In the genomic region with DNA sequence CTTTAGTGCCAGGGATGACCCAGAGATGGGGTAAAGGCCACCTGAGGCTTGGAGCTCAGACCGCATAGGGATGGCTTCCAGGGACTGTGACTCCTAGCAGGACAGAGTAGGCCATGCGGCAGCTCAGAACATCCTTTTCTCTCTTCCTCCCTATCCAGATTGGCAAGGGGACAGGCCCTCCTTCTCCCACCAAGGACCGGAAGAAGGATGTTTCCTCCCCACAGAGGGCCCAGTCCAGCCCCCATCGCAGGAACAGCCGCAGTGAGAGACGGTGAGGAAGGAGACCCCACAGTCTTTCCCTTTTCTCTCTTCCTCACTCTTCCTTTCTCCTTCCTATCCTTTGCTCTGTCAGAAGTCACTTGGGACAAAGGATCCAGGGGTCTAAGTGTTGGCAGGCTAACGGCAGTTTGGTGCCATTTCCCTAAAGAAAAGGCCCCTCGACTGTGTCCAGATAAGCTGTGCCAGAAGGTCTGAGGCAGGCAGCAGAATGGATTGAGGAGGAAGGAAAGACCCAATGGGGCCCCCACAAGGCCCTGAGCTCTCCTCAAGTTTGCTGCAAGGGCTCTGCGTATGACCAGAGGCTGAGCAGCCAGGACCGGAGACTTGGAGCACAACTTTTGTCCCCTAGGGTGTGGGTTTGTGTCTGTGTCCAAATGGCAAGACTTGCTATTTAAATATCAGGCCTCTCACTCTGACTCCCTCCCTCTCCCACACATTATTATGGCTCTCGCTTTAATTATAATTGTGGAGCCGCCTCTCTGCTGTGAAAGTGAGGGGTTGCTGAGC, we compare ENCODE assay signal across 18 mouse cellular contexts. TPM values are rescaled to one million over a fixed set of nuclear protein-coding genes. Genes with fewer than 3 reads are reported as not detected.
DNase-seq lines count a peak whose midpoint lies in the region; ATAC-seq lines count a peak whose summit lies in the region.
"Had no signal": no experiment of that assay in that cellular context is flagged by ENCODE, and none has a peak within 500 bp of the region (broad histone marks: within the 10 kb centered on the region; RNA-seq: fewer than 3 reads in every experiment).

No protein-coding gene starts in this region.

- peaks cover 34% of the 10 kb centered on the region for H3K4me1 ChIP-seq in lung, embryonic 15.5 days
- H3K4me1 ChIP-seq in heart, embryonic 12.5 days (replicated peaks) = peaks cover 79% of the 10 kb centered on the region
- H3K4me1 ChIP-seq in liver, embryonic 12.5 days = peaks cover 48% of the 10 kb centered on the region

- H3K4me2 ChIP-seq in lung, embryonic 15.5 days = no peak overlapping the region
- H3K4me2 ChIP-seq in heart, embryonic 12.5 days = no peak overlapping the region
- no peak overlapping the region for H3K4me2 ChIP-seq in liver, embryonic 12.5 days
- H3K4me2 ChIP-seq: stomach, embryonic 15.5 days had no signal

- H3K36me3 ChIP-seq in lung, embryonic 15.5 days = peaks cover 4% of the 10 kb centered on the region; the same call in 1 of the 2 replicates
- H3K36me3 ChIP-seq in heart, embryonic 12.5 days = peaks cover 39% of the 10 kb centered on the region
- H3K36me3 ChIP-seq in liver, embryonic 12.5 days = no peaks in the 10 kb centered on the region
- H3K36me3 ChIP-seq: stomach, embryonic 15.5 days had no signal

- peak overlapping the region; percentile 19; the same call in 1 of the 2 replicates for H3K27ac ChIP-seq in lung, embryonic 15.5 days
- H3K27ac ChIP-seq in heart, embryonic 12.5 days (ENCODE audit: poor library complexity, severe bottlenecking) = peak overlapping the region; percentile 29; the same call in 1 of the 2 replicates
- peak overlapping the region; percentile 33 for H3K27ac ChIP-seq in liver, embryonic 12.5 days
- H3K27ac ChIP-seq: liver, embryonic 14.5 days; stomach, embryonic 15.5 days had no signal

- no peak overlapping the region for H3K9ac ChIP-seq in lung, embryonic 15.5 days
- no peak overlapping the region for H3K9ac ChIP-seq in heart, embryonic 12.5 days
- no peak overlapping the region for H3K9ac ChIP-seq in liver, embryonic 12.5 days
- H3K9ac ChIP-seq: liver, embryonic 14.5 days; stomach, embryonic 15.5 days had no signal

- no peaks in the 10 kb centered on the region for H3K9me3 ChIP-seq in lung, embryonic 15.5 days
- no peaks in the 10 kb centered on the region for H3K9me3 ChIP-seq in heart, embryonic 12.5 days (replicated peaks)
- no peaks in the 10 kb centered on the region for H3K9me3 ChIP-seq in liver, embryonic 12.5 days (replicated peaks)
- H3K9me3 ChIP-seq: stomach, embryonic 15.5 days had no signal

- H3K4me3 ChIP-seq in lung, embryonic 15.5 days = no peak overlapping the region
- no peak overlapping the region for H3K4me3 ChIP-seq in heart, embryonic 12.5 days
- no peak overlapping the region for H3K4me3 ChIP-seq in liver, embryonic 12.5 days
- H3K4me3 ChIP-seq: stomach, embryonic 15.5 days had no signal

- no peak for ATAC-seq in lung, embryonic 15.5 days (ENCODE audit: borderline replicate concordance, extremely low read depth, low FRiP score, low TSS enrichment)
- ATAC-seq in heart, embryonic 12.5 days (ENCODE audit: insufficient number of reproducible peaks, low FRiP score) = no peak
- no peak for ATAC-seq in liver, embryonic 12.5 days
- ATAC-seq in monocyte, adult 5-6 weeks (replicated peaks; ENCODE audit: insufficient number of reproducible peaks, low FRiP score, low TSS enrichment, poor library complexity, severe bottlenecking) = no peak
- ATAC-seq: CD4-positive, CD25-positive, alpha-beta regulatory T cell, adult 4 months; Patski had no signal

- intact Hi-C loops in heart, postnatal 36 days (cut with DNase I) = no loop called here
- intact Hi-C loops in gastrocnemius, postnatal 14 days (cut with DNase I; ENCODE audit: low total_unique reads) = no loop called here

- no peaks in the 10 kb centered on the region for H3K27me3 ChIP-seq in lung, embryonic 15.5 days
- no peaks in the 10 kb centered on the region for H3K27me3 ChIP-seq in heart, embryonic 12.5 days (replicated peaks)
- H3K27me3 ChIP-seq in liver, embryonic 12.5 days (replicated peaks) = no peaks in the 10 kb centered on the region
- H3K27me3 ChIP-seq: Patski; stomach, embryonic 15.5 days had no signal

- WGBS in lung, embryonic 15.5 days = 58% methylated on average over 12 of the region's 12 CpGs
- 69% methylated on average over 12 of the region's 12 CpGs for WGBS in heart, embryonic 12.5 days
- WGBS in liver, embryonic 12.5 days (ENCODE audit: insufficient replicate concordance) = 38% methylated on average over 12 of the region's 12 CpGs

- DNase-seq in heart, adult 9 months (ENCODE audit: low spot score in 2 of 2) = peak; percentile 54 to 61
- no peak for DNase-seq in heart, postnatal 36 days
- no peak for DNase-seq in lung, postnatal 4 days
- DNase-seq in gastrocnemius, postnatal 14 days = no peak
- DNase-seq: adrenal gland, postnatal 14 days had no signal

RNA-seq across cellular contexts. Expression of a gene that starts 12.4 kb away (rescaled TPM):
- 10 to 100 TPM; 14.0 to 17.0 TPM for total RNA-seq in heart, postnatal 36 days (2021)
- 13.0 and 13.1 TPM in 2 replicates for polyA plus RNA-seq in lung, embryonic 15.5 days (2015; fragmentation: Nextera tagmentation; extraction: Ambion mirVana)
- polyA plus RNA-seq in heart, embryonic 12.5 days (2016; fragmentation: Nextera tagmentation; extraction: Ambion mirVana) = 10.5 and 11.6 TPM in 2 replicates
- polyA plus RNA-seq in liver, embryonic 12.5 days (2016; fragmentation: Nextera tagmentation; extraction: Ambion mirVana) = 2.3 and 2.7 TPM in 2 replicates
- total RNA-seq in gastrocnemius, postnatal 14 days (2021) = 10 to 100 TPM; 16.2 to 23.0 TPM
- total RNA-seq in monocyte, adult 5-6 weeks (2017) = not detected in 3 replicates
- polyA plus RNA-seq: CD4-positive, CD25-positive, alpha-beta regulatory T cell, adult 4 months had no signal

RNA-seq across cellular contexts. Expression of a gene that starts 35.4 kb away (rescaled TPM):
- 1 to 10 TPM; 3.2 to 4.4 TPM for total RNA-seq in heart, postnatal 36 days (2021)
- 12.6 and 13.6 TPM in 2 replicates for polyA plus RNA-seq in lung, embryonic 15.5 days (2015; fragmentation: Nextera tagmentation; extraction: Ambion mirVana)
- 10.6 and 12.3 TPM in 2 replicates for polyA plus RNA-seq in heart, embryonic 12.5 days (2016; fragmentation: Nextera tagmentation; extraction: Ambion mirVana)
- 2.3 and 2.8 TPM in 2 replicates for polyA plus RNA-seq in liver, embryonic 12.5 days (2016; fragmentation: Nextera tagmentation; extraction: Ambion mirVana)
- total RNA-seq in gastrocnemius, postnatal 14 days (2021) = 1 to 10 TPM; 4.6 to 4.7 TPM
- 1.4 to 2.0 TPM (median 1.6 TPM) in 3 replicates for total RNA-seq in monocyte, adult 5-6 weeks (2017)

RNA-seq across cellular contexts. Expression of a gene that starts 43.3 kb away (rescaled TPM):
- not detected for total RNA-seq in heart, postnatal 36 days (2021)
- polyA plus RNA-seq in lung, embryonic 15.5 days (2015; fragmentation: Nextera tagmentation; extraction: Ambion mirVana) = not detected in 2 replicates
- not detected in 2 replicates for polyA plus RNA-seq in heart, embryonic 12.5 days (2016; fragmentation: Nextera tagmentation; extraction: Ambion mirVana)
- polyA plus RNA-seq in liver, embryonic 12.5 days (2016; fragmentation: Nextera tagmentation; extraction: Ambion mirVana) = not detected in 2 replicates
- not detected for total RNA-seq in gastrocnemius, postnatal 14 days (2021)
- total RNA-seq in monocyte, adult 5-6 weeks (2017) = not detected in 3 replicates
- total RNA-seq: adrenal gland, postnatal 14 days; layer of hippocampus, postnatal 10 days had no signal
- polyA plus RNA-seq: CD4-positive, CD25-positive, alpha-beta regulatory T cell, adult 4 months; embryonic facial prominence, embryonic 14.5 days; intestine, embryonic 14.5 days; liver, embryonic 14.5 days; neural tube, embryonic 11.5 days; Patski; stomach, embryonic 15.5 days; urinary bladder, adult 2 months had no signal

Comparison
In these comparisons a context has a peak if more than half of its experiments do, and no peak if none do; other contexts are left out.
1. DNase-seq: peak in heart, adult 9 months (2 of 2); none in heart, postnatal 36 days (0 of 2), lung, postnatal 4 days (0 of 2) and gastrocnemius, postnatal 14 days (single experiment).
2. RNA of a gene that starts 12.4 kb away (total RNA-seq): 16.2 to 23.0 TPM in gastrocnemius, postnatal 14 days and 14.0 to 17.0 TPM in heart, postnatal 36 days; not detected in monocyte, adult 5-6 weeks; every median in the first group is over 10 times any median in the second.
3. Peak in every context shown above with its lines, with median percentiles within 50 percentile points of each other: H3K27ac ChIP-seq.